Mouse (Mus musculus) frontal cortex, adult (tissue): ENCODE measurements around the gene Bri3.

Experiments used
- ATAC-seq: cut with Nextera tagmentation; 2 replicates; pipeline ENCODE4 v1.9.2; 2017; ENCODE audit warnings: mild to moderate bottlenecking, moderate library complexity, mixed read lengths; ENCODE audit not compliant: low TSS enrichment

Gene Bri3

GRCm38 (mm10) chr5:144263082-144263481 is 18.8 kb downstream of the Bri3 start:
- no peak for ATAC-seq

- no peak for ATAC-seq
These were observed 19.3 kb downstream of the Bri3 start for GRCm38 (mm10) chr5:144263496-144263895.

GRCm38 (mm10) chr5:144267535-144268241 is 23.5 kb downstream of the Bri3 start:
- no peak for ATAC-seq

- no peak for ATAC-seq
These were observed 25.7 kb downstream of the Bri3 start for GRCm38 (mm10) chr5:144269926-144270325.

- ATAC-seq: no peak
These were observed 26.2 kb downstream of the Bri3 start for GRCm38 (mm10) chr5:144270420-144270819.

- no peak for ATAC-seq
These were observed 26.9 kb downstream of the Bri3 start for GRCm38 (mm10) chr5:144271118-144271517.

GRCm38 (mm10) chr5:144271772-144272171 is 27.5 kb downstream of the Bri3 start:
- no peak for ATAC-seq

GRCm38 (mm10) chr5:144274904-144275303 is 30.7 kb downstream of the Bri3 start:
- ATAC-seq: no peak

GRCm38 (mm10) chr5:144276898-144277630 is 32.8 kb downstream of the Bri3 start:
- no peak for ATAC-seq

- no peak for ATAC-seq
These were observed 34.2 kb downstream of the Bri3 start for GRCm38 (mm10) chr5:144278374-144278960.

GRCm38 (mm10) chr5:144279081-144279541 is 34.9 kb downstream of the Bri3 start:
- no peak for ATAC-seq

GRCm38 (mm10) chr5:144279926-144280325 is 35.7 kb downstream of the Bri3 start:
- ATAC-seq: no peak

- 0 out of 2 replicates have a peak, but pooled peaks have one; percentile 16 for ATAC-seq
These were observed 38.4 kb downstream of the Bri3 start for GRCm38 (mm10) chr5:144282470-144283260.

GRCm38 (mm10) chr5:144283551-144284031 is 39.4 kb downstream of the Bri3 start:
- no peak for ATAC-seq

- no peak for ATAC-seq
These were observed 40.4 kb downstream of the Bri3 start for GRCm38 (mm10) chr5:144284599-144284998.

- no peak for ATAC-seq
These were observed 42.5 kb downstream of the Bri3 start for GRCm38 (mm10) chr5:144286591-144287266.

- no peak for ATAC-seq
These were observed 43.1 kb downstream of the Bri3 start for GRCm38 (mm10) chr5:144287267-144287820.

- ATAC-seq: no peak
These were observed 44.2 kb downstream of the Bri3 start for GRCm38 (mm10) chr5:144288391-144288790.

- peak; percentile 95 for ATAC-seq
These were observed 45.7 kb downstream of the Bri3 start for GRCm38 (mm10) chr5:144289769-144290440.

- no peak for ATAC-seq
These were observed 50.7 kb downstream of the Bri3 start for GRCm38 (mm10) chr5:144294908-144295307.
